Mouse (Mus musculus): ENCODE results near the gene Tmem150a. TPM values are rescaled to one million over a fixed set of nuclear protein-coding genes. Genes with fewer than 3 reads are reported as not detected.

The Tmem150a gene
- polyA plus RNA-seq (2014; fragmentation: Nextera tagmentation; extraction: Ambion mirVana) = 39.5 and 40.3 TPM in 2 replicates

GRCm38 (mm10) chr6:72355066-72355911 is at the start of gene Tmem150a:
Gene Tmem150a (plus strand): TSS chr6:72355447.
- DNase-seq (ENCODE audit: low spot score) = peak; percentile 73
- Histone ChIP-seq H3K9me3 (ENCODE audit: control insufficient read depth, low read length) (no peaks in the 10 kb centered on the region), H3K4me3 (ENCODE audit: low read depth, low read length) (peak within 1 kb of the TSS; percentile 60), H3K4me2 (peak within 1 kb of the TSS; percentile 89), H3K4me1 (replicated peaks; ENCODE audit: control insufficient read depth, insufficient read depth, low read length) (peaks cover 49% of the 10 kb centered on the region), H3K27me3 (replicated peaks; ENCODE audit: control insufficient read depth, insufficient read depth, low read length) (0 out of 2 replicates have a peak, but pooled peaks cover 14% of the 10 kb centered on the region), H3K27ac (ENCODE audit: low read depth, low read length) (0 out of 2 replicates have a peak within 1 kb of the TSS, but pooled peaks have one; percentile 35), H3K36me3 (ENCODE audit: control insufficient read depth, insufficient read depth, low read length) (peaks cover 11% of the 10 kb centered on the region), H3K9ac (ENCODE audit: low read depth, low read length) (peak within 1 kb of the TSS; percentile 59)
- WGBS = under 1% methylated on average over 69 of the region's 71 CpGs
- ATAC-seq (replicated peaks; ENCODE audit: low FRiP score) = peak; percentile 56

- H3K4me1 ChIP-seq (replicated peaks; ENCODE audit: control insufficient read depth, insufficient read depth, low read length) = no peaks in the 10 kb centered on the region
- no peak overlapping the region for H3K9ac ChIP-seq (ENCODE audit: low read depth, low read length)
- WGBS = 86% methylated on average over 3 of the region's 3 CpGs
- no peak for DNase-seq (ENCODE audit: low spot score)
- H3K4me3 ChIP-seq (ENCODE audit: low read depth, low read length) = no peak overlapping the region
- H3K36me3 ChIP-seq (ENCODE audit: control insufficient read depth, insufficient read depth, low read length) = peaks cover 2% of the 10 kb centered on the region
- H3K9me3 ChIP-seq (ENCODE audit: control insufficient read depth, low read length) = no peaks in the 10 kb centered on the region
- H3K4me2 ChIP-seq = no peak overlapping the region
- ATAC-seq (replicated peaks; ENCODE audit: low FRiP score) = no peak
- no peak overlapping the region for H3K27ac ChIP-seq (ENCODE audit: low read depth, low read length)
- H3K27me3 ChIP-seq (replicated peaks; ENCODE audit: control insufficient read depth, insufficient read depth, low read length) = no peaks in the 10 kb centered on the region
These were observed 43.0 kb upstream of the Tmem150a start for GRCm38 (mm10) chr6:72312198-72312597.

DNA sequence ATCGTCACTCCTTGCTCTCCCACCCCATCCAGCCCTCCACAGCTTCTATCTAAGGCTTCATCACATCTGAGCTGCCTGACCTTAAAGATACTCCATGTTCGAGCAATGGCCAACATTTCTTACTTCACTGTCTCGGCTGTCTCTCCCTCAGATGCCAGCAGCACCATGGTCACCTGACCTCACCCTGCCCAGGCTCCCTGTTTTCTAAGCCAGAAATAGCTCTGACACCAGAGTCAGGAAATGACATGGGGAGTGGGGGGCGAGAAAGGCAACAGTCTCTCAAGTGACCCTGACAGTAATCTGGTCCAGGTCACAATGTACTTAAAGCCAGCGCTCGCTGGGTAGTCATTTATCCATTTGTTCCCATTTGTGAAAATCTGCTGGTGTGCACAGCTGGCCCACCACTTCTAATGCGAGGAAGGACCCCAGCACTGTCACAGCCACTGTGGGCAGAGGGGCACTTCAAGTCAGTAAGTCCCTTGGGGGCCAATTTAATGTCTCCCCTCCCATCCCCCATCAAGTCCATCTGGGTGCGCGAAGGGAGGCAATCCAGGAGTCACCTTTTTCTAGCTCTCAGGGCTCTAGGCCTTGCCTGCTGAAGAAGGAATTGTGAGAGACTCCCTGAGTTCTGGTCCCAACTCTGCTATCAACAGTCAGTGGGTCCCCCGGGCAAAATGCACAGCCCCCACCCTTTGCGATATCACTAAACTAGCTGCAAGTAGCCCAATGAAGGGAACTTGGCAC is 42.0 kb upstream of the Tmem150a start:
- no peaks in the 10 kb centered on the region for H3K4me1 ChIP-seq (replicated peaks; ENCODE audit: control insufficient read depth, insufficient read depth, low read length)
- no peak overlapping the region for H3K4me2 ChIP-seq
- no peaks in the 10 kb centered on the region for H3K9me3 ChIP-seq (ENCODE audit: control insufficient read depth, low read length)
- WGBS = 83% methylated on average over 11 of the region's 11 CpGs
- no peak overlapping the region for H3K27ac ChIP-seq (ENCODE audit: low read depth, low read length)
- no peak overlapping the region for H3K4me3 ChIP-seq (ENCODE audit: low read depth, low read length)
- no peak for DNase-seq (ENCODE audit: low spot score)
- H3K36me3 ChIP-seq (ENCODE audit: control insufficient read depth, insufficient read depth, low read length) = peaks cover 13% of the 10 kb centered on the region
- H3K9ac ChIP-seq (ENCODE audit: low read depth, low read length) = no peak overlapping the region
- no peaks in the 10 kb centered on the region for H3K27me3 ChIP-seq (replicated peaks; ENCODE audit: control insufficient read depth, insufficient read depth, low read length)
- ATAC-seq (replicated peaks; ENCODE audit: low FRiP score) = no peak

GRCm38 (mm10) chr6:72315384-72315783 is 39.9 kb upstream of the Tmem150a start:
- Histone ChIP-seq H3K4me2 (no peak overlapping the region), H3K36me3 (ENCODE audit: control insufficient read depth, insufficient read depth, low read length) (peaks cover 28% of the 10 kb centered on the region), H3K27ac (ENCODE audit: low read depth, low read length) (no peak overlapping the region), H3K4me3 (ENCODE audit: low read depth, low read length) (no peak overlapping the region), H3K4me1 (replicated peaks; ENCODE audit: control insufficient read depth, insufficient read depth, low read length) (no peaks in the 10 kb centered on the region), H3K9ac (ENCODE audit: low read depth, low read length) (no peak overlapping the region), H3K27me3 (replicated peaks; ENCODE audit: control insufficient read depth, insufficient read depth, low read length) (no peaks in the 10 kb centered on the region), H3K9me3 (ENCODE audit: control insufficient read depth, low read length) (no peaks in the 10 kb centered on the region)
- no peak for DNase-seq (ENCODE audit: low spot score)
- no peak for ATAC-seq (replicated peaks; ENCODE audit: low FRiP score)
- WGBS = 75% methylated on average over 2 of the region's 2 CpGs

- Histone ChIP-seq H3K36me3 (ENCODE audit: control insufficient read depth, insufficient read depth, low read length) (peaks cover 35% of the 10 kb centered on the region), H3K9me3 (ENCODE audit: control insufficient read depth, low read length) (no peaks in the 10 kb centered on the region), H3K4me2 (no peak overlapping the region), H3K27ac (ENCODE audit: low read depth, low read length) (no peak overlapping the region), H3K4me3 (ENCODE audit: low read depth, low read length) (no peak overlapping the region), H3K27me3 (replicated peaks; ENCODE audit: control insufficient read depth, insufficient read depth, low read length) (no peaks in the 10 kb centered on the region), H3K9ac (ENCODE audit: low read depth, low read length) (no peak overlapping the region), H3K4me1 (replicated peaks; ENCODE audit: control insufficient read depth, insufficient read depth, low read length) (no peaks in the 10 kb centered on the region)
- ATAC-seq (replicated peaks; ENCODE audit: low FRiP score) (no peak), DNase-seq (ENCODE audit: low spot score) (no peak)
- 79% methylated on average over 1 of the region's 1 CpGs for WGBS
These were observed 39.2 kb upstream of the Tmem150a start for GRCm38 (mm10) chr6:72316044-72316443.

DNA sequence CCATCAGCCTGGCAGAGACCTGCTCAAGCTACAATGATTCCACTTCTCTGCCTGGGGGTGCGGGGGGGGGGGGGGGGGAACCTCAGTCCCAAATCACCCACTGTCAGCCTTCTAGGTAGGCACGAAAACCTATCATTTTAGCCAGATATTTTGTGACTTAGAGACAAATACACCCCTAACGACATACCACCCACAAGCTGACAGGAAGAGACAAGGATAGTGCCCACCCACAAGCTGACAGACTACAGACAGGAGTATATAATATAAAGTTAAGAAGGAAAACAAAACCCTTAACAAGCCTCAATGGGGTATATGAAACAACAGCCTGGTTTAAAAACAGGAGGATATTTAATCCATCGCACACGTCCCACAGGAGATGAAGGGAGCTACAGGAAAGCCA is 36.8 kb upstream of the Tmem150a start:
- Histone ChIP-seq H3K4me1 (replicated peaks; ENCODE audit: control insufficient read depth, insufficient read depth, low read length) (no peaks in the 10 kb centered on the region), H3K4me3 (ENCODE audit: low read depth, low read length) (no peak overlapping the region), H3K9me3 (ENCODE audit: control insufficient read depth, low read length) (no peaks in the 10 kb centered on the region), H3K36me3 (ENCODE audit: control insufficient read depth, insufficient read depth, low read length) (peaks cover 47% of the 10 kb centered on the region), H3K27me3 (replicated peaks; ENCODE audit: control insufficient read depth, insufficient read depth, low read length) (no peaks in the 10 kb centered on the region), H3K27ac (ENCODE audit: low read depth, low read length) (peak overlapping the region; percentile 57; the same call in 1 of the 2 replicates), H3K4me2 (0 out of 2 replicates have a peak overlapping the region, but pooled peaks have one; percentile 11), H3K9ac (ENCODE audit: low read depth, low read length) (no peak overlapping the region)
- DNase-seq (ENCODE audit: low spot score) (no peak), ATAC-seq (replicated peaks; ENCODE audit: low FRiP score) (peak; percentile 19; the same call in 1 of the 2 replicates)
- WGBS = 69% methylated on average over 5 of the region's 5 CpGs

DNA sequence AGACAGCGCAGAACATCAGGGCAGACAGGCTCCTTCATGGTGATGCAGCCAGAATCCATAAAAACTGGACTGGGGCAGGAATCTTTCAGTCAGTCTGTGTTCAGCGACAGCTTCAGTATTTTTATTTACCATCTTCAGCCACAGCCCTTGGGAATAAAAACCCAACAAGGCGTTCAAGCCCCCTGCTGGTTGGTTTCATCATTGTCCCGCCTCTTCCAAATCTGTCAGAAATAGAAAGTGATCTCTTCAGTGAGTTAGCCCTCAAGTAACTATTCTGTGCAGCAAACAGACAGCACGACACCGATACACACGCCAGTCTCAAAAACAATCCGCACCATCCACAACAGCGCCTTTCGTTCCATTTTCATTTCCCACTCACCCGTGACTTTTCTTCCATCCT is 36.2 kb upstream of the Tmem150a start:
- Histone ChIP-seq H3K36me3 (ENCODE audit: control insufficient read depth, insufficient read depth, low read length) (peaks cover 49% of the 10 kb centered on the region), H3K9me3 (ENCODE audit: control insufficient read depth, low read length) (no peaks in the 10 kb centered on the region), H3K27ac (ENCODE audit: low read depth, low read length) (peak overlapping the region; percentile 57; the same call in 1 of the 2 replicates), H3K4me2 (no peak overlapping the region), H3K27me3 (replicated peaks; ENCODE audit: control insufficient read depth, insufficient read depth, low read length) (no peaks in the 10 kb centered on the region), H3K4me1 (replicated peaks; ENCODE audit: control insufficient read depth, insufficient read depth, low read length) (0 out of 2 replicates have a peak, but pooled peaks cover 2% of the 10 kb centered on the region), H3K4me3 (ENCODE audit: low read depth, low read length) (no peak overlapping the region), H3K9ac (ENCODE audit: low read depth, low read length) (no peak overlapping the region)
- WGBS = 78% methylated on average over 11 of the region's 11 CpGs
- DNase-seq (ENCODE audit: low spot score) (no peak), ATAC-seq (replicated peaks; ENCODE audit: low FRiP score) (no peak)

DNA sequence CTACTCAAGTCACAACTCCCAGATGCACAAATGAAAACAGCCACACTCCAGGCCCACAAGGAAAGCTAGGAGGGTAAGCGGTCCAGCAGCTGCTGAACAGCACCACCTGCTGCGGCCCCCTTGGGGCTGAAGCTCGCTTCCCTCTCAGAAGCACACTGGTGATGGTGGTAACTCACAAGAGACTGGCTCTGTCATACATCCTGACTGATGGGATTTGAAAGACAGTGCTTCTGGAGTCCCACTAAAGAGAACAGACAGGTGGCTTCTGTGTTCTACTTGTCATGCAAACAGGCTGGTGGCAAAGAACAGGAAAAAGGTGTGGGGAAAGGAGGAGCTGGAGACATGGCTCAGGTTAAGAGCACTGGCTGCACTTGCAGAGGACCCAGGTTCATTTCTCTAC is 32.3 kb upstream of the Tmem150a start:
- Histone ChIP-seq H3K36me3 (ENCODE audit: control insufficient read depth, insufficient read depth, low read length) (peaks cover 57% of the 10 kb centered on the region), H3K9me3 (ENCODE audit: control insufficient read depth, low read length) (no peaks in the 10 kb centered on the region), H3K4me2 (no peak overlapping the region), H3K4me1 (replicated peaks; ENCODE audit: control insufficient read depth, insufficient read depth, low read length) (0 out of 2 replicates have a peak, but pooled peaks cover 5% of the 10 kb centered on the region), H3K9ac (ENCODE audit: low read depth, low read length) (no peak overlapping the region), H3K27me3 (replicated peaks; ENCODE audit: control insufficient read depth, insufficient read depth, low read length) (no peaks in the 10 kb centered on the region), H3K4me3 (ENCODE audit: low read depth, low read length) (no peak overlapping the region), H3K27ac (ENCODE audit: low read depth, low read length) (no peak overlapping the region)
- 89% methylated on average over 3 of the region's 3 CpGs for whole genome bisulfite sequencing
- DNase-seq (ENCODE audit: low spot score) (no peak), ATAC-seq (replicated peaks; ENCODE audit: low FRiP score) (no peak)
